Mouse (Mus musculus): ENCODE results near the gene Atp2b2.

- no peak for TF ChIP-seq ZC3H11A (IDR thresholded peaks at IDR 0.05; ENCODE audit: borderline replicate concordance, low read depth, low read length)
- TF ChIP-seq CHD2 (IDR thresholded peaks at IDR 0.05; ENCODE audit: low read depth, low read length), result no peak
- TF ChIP-seq MAFK (IDR thresholded peaks at IDR 0.05; ENCODE audit: insufficient read depth, low read depth, low read length), result no peak
- no peak for TF ChIP-seq ZNF384 (IDR thresholded peaks at IDR 0.05; ENCODE audit: low read depth, low read length)
- TF ChIP-seq HCFC1 (IDR thresholded peaks at IDR 0.05; ENCODE audit: borderline replicate concordance, insufficient read depth, low read length), result no peak
These were observed 169.8 kb downstream of the Atp2b2 start for GRCm38 (mm10) chr6:113872654-113873053.
